Mouse (Mus musculus) hindlimb bud, embryonic 11.5 days (tissue): Measurements from ENCODE around the gene Kidins220.
A peak's percentile ranks its signal among the peaks of the same experiment; 100 is the strongest.

ENCODE experiments used
- DNase-seq: peaks from one replicate; pipeline ENCODE4 v3.0.0-alpha.2; 2012; ENCODE audit warnings: low read depth, low spot score; ENCODE audit errors: extremely low spot score

Kidins220 gene

DNA sequence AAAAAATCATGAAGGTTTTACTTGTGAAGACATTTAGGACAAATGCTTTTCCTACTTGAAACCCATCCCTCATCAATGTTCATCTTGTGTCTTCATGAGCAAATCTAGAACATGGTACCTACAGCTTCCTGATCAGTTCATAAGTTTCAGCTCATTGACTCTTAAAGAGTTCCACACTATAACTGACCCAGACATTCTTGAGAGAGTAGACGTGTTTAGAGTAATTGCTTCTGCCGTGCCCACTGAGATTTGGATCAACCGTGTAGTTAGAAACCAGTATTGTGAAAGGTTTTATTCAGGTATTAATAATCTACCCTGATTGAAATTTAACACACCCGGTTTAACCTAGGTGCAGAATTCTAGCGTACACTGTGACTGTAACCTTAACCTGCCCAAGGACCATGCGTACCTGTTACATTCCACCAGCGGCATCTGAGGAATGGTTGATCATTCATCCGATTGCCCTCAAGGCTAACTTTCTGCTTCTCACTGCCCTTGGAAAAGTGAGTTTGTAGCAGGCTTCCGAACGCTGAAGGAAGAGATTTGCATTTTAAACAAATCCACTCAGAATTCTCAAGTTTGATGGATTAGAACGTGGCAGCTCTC is 12.3 kb upstream of the Kidins220 start:
- no peak for DNase-seq

GRCm38 (mm10) chr12:24963393-24964022 is 11.2 kb upstream of the Kidins220 start:
- DNase-seq: no peak

GRCm38 (mm10) chr12:24965406-24965805 is 9.3 kb upstream of the Kidins220 start:
- DNase-seq: no peak

GRCm38 (mm10) chr12:24966046-24966445 is 8.7 kb upstream of the Kidins220 start:
- no peak for DNase-seq

- DNase-seq: no peak
Measured at GRCm38 (mm10) chr12:24971490-24972200, 3.1 kb upstream of the Kidins220 start.

- no peak for DNase-seq
Measured at GRCm38 (mm10) chr12:24972371-24973350, 2.1 kb upstream of the Kidins220 start.

DNA sequence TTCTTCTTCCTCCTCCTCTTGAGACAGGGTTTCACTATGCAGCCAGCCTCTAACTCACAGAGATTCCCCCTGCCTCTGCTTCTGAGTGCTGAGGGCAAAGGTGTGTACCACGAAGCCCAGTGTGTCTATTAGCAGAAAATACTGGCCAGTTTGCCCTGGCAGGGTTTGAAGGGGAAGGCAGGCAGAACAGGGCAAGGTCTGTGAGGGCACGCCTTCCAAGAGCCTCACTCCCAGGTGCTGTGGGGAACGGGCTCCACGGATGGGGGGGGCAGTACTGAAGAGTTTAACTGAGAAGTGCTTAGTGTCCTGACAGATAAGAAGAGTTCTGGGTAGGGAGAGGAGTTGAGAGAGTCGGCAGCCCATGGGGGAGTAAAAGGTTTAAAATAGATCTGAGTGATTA is 1.1 kb upstream of the Kidins220 start:
- no peak for DNase-seq

DNA sequence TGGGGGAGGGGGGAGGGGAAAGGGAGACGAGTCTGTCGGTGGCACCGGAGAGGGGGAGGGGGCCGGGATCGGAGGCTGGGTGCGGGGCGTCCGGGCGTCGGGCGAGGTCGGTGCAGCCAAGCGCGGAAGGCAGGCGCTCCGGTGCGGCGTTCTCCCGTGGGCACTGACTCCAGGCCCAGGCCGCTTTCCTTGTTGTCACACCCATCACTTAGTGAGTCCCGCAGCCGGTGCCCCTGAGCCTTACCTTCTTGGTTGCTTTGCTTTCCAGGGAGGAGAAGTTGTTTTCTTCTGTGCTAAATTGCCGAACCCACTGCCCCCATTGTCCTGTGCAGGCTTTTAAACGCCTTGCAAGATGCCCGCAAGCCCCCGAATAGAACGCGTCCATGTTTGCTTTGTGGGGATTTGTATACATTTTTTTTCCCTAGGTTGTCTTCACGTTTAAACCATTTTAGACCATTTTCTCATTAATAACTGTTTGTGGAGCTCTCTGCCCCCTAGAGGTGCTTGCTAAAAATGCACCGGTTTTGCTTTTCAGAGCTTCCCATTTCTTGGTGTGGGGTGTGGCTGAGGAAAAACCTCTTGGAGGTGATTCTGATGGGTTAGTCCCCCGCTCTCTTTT is 499 bp downstream of the Kidins220 start:
- peak; percentile 71 for DNase-seq

GRCm38 (mm10) chr12:24985226-24985625 is 10.5 kb downstream of the Kidins220 start:
- DNase-seq: no peak

GRCm38 (mm10) chr12:24995350-24995749 is 20.6 kb downstream of the Kidins220 start:
- DNase-seq: no peak

- DNase-seq: no peak
Measured at GRCm38 (mm10) chr12:25005350-25005749, 30.6 kb downstream of the Kidins220 start.

DNA sequence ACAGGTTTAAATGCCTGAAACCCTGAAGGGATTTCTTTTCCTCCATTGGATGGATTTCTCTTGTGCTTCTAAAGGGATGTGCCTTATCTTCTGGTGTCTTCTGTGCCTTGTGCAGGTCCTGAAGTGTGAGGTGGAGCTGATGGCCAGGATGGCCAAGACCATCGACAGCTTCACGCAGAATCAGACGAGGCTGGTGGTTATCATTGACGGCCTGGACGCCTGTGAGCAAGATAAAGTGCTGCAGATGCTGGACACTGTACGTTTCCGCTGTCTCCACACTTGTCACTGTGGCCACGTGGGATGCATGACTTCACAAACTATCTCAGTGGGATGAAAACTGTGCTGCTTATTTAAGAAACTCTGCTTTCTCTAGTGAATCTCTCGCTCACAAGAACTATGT is 35.2 kb downstream of the Kidins220 start:
- DNase-seq: no peak

DNA sequence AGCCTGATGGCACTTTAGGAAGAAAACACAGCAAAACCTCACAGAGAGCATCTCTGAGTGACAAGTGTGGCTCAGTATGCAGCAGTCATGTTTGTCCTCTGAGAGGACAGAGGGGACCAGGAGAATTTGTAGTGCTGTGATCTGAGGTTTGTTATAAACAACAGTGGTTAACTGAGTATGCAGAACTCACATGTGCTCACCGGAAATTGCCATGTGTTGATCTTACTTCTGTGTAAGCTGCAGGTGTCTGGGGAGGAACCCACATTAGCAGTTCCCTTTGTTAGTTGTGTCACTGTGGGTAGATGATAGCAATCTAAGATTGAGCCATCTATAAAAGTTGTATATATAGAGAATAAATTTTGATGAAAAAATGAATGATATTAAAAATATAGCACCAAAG is 35.7 kb downstream of the Kidins220 start:
- DNase-seq: no peak

DNA sequence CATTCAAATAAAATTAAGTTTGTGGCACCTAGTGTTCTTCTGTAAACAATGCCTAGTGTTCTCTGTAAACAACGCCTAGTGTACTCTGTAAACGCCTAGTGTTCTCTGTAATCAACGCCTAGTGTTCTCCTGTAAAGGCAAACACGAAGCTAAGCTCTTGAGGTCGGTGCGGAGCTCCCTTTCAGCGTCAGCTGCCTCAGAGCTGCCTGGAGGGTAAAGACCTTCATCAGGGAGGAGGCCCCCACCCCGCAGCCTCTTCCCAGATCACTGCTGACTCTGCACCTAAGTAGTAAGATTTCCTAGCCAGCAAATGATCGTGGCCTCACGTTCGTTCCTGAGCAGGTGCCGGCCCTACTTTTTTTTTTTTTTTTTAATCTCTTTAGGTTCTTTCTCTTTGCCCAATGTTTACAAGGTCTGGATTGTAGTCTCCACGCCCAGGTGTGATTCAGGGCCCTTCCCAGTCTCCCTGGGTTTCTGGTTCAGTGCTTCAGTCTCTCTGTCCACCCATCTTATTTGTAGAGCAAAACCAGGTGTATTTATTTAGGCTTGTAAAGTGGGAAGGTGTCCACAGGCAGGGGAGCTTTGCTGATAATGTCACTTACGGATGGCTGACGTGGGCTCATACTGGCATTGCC is 37.1 kb downstream of the Kidins220 start:
- no peak for DNase-seq

GRCm38 (mm10) chr12:25012555-25013540 is 38.1 kb downstream of the Kidins220 start:
- DNase-seq: no peak

DNA sequence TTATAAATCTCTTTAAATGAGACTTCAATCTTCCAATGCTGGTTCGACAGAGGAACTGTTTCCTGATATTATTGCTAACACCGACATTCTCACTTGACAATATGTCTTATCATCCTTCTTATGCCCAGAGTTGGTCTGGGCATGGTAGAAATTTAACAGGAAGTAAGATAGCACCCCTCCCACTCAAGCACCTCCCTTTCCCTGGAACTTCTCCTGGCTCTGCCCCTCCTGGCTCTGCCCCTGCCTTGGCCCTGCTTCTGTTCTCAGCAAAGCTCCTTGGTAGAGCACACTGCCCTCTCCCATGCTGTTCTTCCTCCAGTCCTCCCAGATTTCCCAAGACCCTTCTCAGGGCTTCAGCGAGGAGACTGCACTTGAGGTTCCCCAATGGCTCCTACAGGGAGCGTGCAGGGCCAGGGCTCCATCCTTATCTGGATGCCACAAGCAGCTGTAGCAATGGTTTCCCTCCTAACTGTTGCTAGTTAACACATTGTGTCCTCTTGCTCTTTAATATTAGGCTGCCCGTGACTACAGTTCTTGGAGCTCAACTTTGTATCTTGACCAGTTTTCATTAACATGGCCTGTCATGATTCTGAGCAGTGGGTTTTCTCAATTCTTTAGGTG is 39.7 kb downstream of the Kidins220 start:
- DNase-seq: no peak

GRCm38 (mm10) chr12:25014938-25015337 is 40.2 kb downstream of the Kidins220 start:
- no peak for DNase-seq

- no peak for DNase-seq
Measured at GRCm38 (mm10) chr12:25016995-25017394, 42.3 kb downstream of the Kidins220 start.

DNA sequence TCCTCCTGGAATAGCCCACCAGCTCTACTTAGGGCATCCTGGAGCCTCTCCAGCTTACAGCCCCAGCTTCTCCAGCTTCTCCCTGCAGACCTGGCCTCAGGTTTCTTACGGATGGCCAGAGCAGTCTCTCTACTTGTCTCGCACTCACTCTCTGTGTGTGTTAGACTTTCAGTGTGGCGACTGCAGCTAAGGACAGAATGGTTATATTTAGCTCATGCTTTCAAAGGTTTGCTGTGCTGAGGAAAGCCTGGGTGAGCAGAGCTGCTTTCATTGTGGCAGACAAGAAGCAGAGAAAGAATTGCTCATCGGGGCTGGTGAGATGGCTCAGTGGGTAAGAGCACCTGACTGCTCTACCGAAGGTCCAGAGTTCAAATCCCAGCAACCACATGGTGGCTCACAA is 46.3 kb downstream of the Kidins220 start:
- no peak for DNase-seq
